ENCODE assay signal across 12 mouse cellular contexts in the genomic region with DNA sequence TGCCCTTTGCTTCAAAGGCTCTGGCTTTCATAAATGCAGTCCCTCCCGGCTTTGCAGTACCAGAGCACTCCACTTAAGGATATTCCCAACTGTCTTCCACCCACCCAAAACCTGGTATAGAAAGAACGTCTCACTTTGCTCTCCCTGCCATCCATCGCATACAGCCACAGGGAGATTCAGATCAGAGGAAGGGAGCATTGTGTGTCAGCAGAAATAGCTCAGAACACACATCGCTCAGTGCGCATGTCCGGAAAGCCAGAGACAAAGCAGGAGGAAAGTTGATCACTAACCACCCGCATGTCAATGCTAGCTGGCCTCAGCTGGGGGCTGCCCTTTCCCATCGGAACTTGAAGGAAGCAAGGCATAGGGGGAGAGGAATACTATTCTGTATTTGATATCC. TPM values are rescaled to one million over a fixed set of nuclear protein-coding genes. Genes with fewer than 3 reads are reported as not detected.
DNase-seq lines count a peak whose midpoint lies in the region; ATAC-seq and TF ChIP-seq lines count a peak whose summit lies in the region.
"Had no signal": no experiment of that assay in that cellular context is flagged by ENCODE, and none has a peak within 500 bp of the region (broad histone marks: within the 10 kb centered on the region; RNA-seq: fewer than 3 reads in every experiment).

No protein-coding gene starts in this region.

- H3K4me2 ChIP-seq in stomach, embryonic 15.5 days = peak overlapping the region; percentile 16; the same call in 1 of the 2 replicates
- no peak overlapping the region for H3K4me2 ChIP-seq in stomach, postnatal 0 days (replicated peaks; ENCODE audit: low read depth)
- peak overlapping the region; percentile 38; the same call in 1 of the 2 replicates for H3K4me2 ChIP-seq in intestine, postnatal 0 days (replicated peaks; ENCODE audit: low read depth)

- intact Hi-C loops in gastrocnemius, postnatal 36 days (cut with DNase I) = no loop called here

- H3K36me3 ChIP-seq in stomach, embryonic 15.5 days = 0 out of 2 replicates have a peak, but pooled peaks cover 7% of the 10 kb centered on the region
- 0 out of 2 replicates have a peak, but pooled peaks cover 3% of the 10 kb centered on the region for H3K36me3 ChIP-seq in stomach, postnatal 0 days (ENCODE audit: control insufficient read depth, insufficient read depth, low read length)
- peaks cover 11% of the 10 kb centered on the region; the same call in 1 of the 2 replicates for H3K36me3 ChIP-seq in intestine, postnatal 0 days (ENCODE audit: control insufficient read depth, insufficient read depth)

- H3K27ac ChIP-seq in stomach, embryonic 15.5 days = no peak overlapping the region
- H3K27ac ChIP-seq in stomach, postnatal 0 days (replicated peaks) = no peak overlapping the region
- peak overlapping the region; percentile 50; the same call in 1 of the 2 replicates for H3K27ac ChIP-seq in intestine, postnatal 0 days (ENCODE audit: low read depth, low read length)
- H3K27ac ChIP-seq: hindbrain, postnatal 0 days had no signal

- no peak overlapping the region for H3K4me3 ChIP-seq in stomach, embryonic 15.5 days (replicated peaks)
- no peak overlapping the region for H3K4me3 ChIP-seq in stomach, postnatal 0 days (ENCODE audit: low read depth, low read length)
- H3K4me3 ChIP-seq in intestine, postnatal 0 days (ENCODE audit: low read depth, low read length) = no peak overlapping the region

- ATAC-seq in stomach, embryonic 15.5 days (ENCODE audit: insufficient read depth, low FRiP score, low read depth) = no peak
- ATAC-seq in stomach, postnatal 0 days (ENCODE audit: low FRiP score, low TSS enrichment) = no peak
- ATAC-seq in intestine, postnatal 0 days = no peak
- ATAC-seq: hindbrain, postnatal 0 days had no signal

- no peak overlapping the region for H3K9ac ChIP-seq in stomach, embryonic 15.5 days
- H3K9ac ChIP-seq in stomach, postnatal 0 days (ENCODE audit: low read length) = no peak overlapping the region
- H3K9ac ChIP-seq in intestine, postnatal 0 days (ENCODE audit: low read depth, low read length) = no peak overlapping the region

- 0 out of 2 replicates have a peak, but pooled peaks cover under 1% of the 10 kb centered on the region for H3K4me1 ChIP-seq in stomach, embryonic 15.5 days
- no peaks in the 10 kb centered on the region for H3K4me1 ChIP-seq in stomach, postnatal 0 days (replicated peaks; ENCODE audit: control insufficient read depth, insufficient read depth)
- no peaks in the 10 kb centered on the region for H3K4me1 ChIP-seq in intestine, postnatal 0 days (replicated peaks; ENCODE audit: control insufficient read depth, insufficient read depth, low read length)

- no peaks in the 10 kb centered on the region for H3K27me3 ChIP-seq in stomach, embryonic 15.5 days (replicated peaks)
- H3K27me3 ChIP-seq in stomach, postnatal 0 days (ENCODE audit: control insufficient read depth, insufficient read depth, low read length) = no peaks in the 10 kb centered on the region
- no peaks in the 10 kb centered on the region for H3K27me3 ChIP-seq in intestine, postnatal 0 days (replicated peaks; ENCODE audit: control insufficient read depth, insufficient read depth, low read length)
- H3K27me3 ChIP-seq: CH12.LX had no signal

- 73% methylated on average over 8 of the region's 8 CpGs for WGBS in stomach, embryonic 15.5 days
- 82% methylated on average over 8 of the region's 8 CpGs for WGBS in stomach, postnatal 0 days
- 80% methylated on average over 8 of the region's 8 CpGs for WGBS in intestine, postnatal 0 days

- DNase-seq in kidney, adult 18-20 months = peak; percentile 23
- DNase-seq in kidney, postnatal 14 days = no peak
- DNase-seq in stomach, postnatal 0 days (ENCODE audit: low spot score) = no peak
- peak; percentile 78 for DNase-seq in telencephalon, adult 2 months (ENCODE audit: low read depth, low spot score)
- DNase-seq in spleen, postnatal 4 days (ENCODE audit: low spot score in 2 of 2) = no peak
- DNase-seq in gastrocnemius, postnatal 36 days = no peak

- H3K9me3 ChIP-seq in stomach, embryonic 15.5 days = no peaks in the 10 kb centered on the region
- no peaks in the 10 kb centered on the region for H3K9me3 ChIP-seq in stomach, postnatal 0 days (ENCODE audit: control insufficient read depth, low read length)
- H3K9me3 ChIP-seq in intestine, postnatal 0 days (ENCODE audit: control insufficient read depth) = no peaks in the 10 kb centered on the region

- TF ChIP-seq CTCF in stomach, postnatal 0 days (IDR thresholded peaks at IDR 0.05; ENCODE audit: low read depth) = no peak
- no peak for TF ChIP-seq CTCF in intestine, postnatal 0 days (IDR thresholded peaks at IDR 0.05; ENCODE audit: low read depth)

- no peak for TF ChIP-seq EP300 in stomach, postnatal 0 days (optimal IDR thresholded peaks at IDR 0.05)

RNA-seq across cellular contexts. Expression of a gene that starts 38.5 kb away (rescaled TPM):
- 42.0 and 60.9 TPM in 2 replicates for polyA plus RNA-seq in stomach, embryonic 15.5 days (2015; fragmentation: Nextera tagmentation; extraction: Ambion mirVana)
- 8.7 and 10.6 TPM in 2 replicates for polyA plus RNA-seq in stomach, postnatal 0 days (2015; fragmentation: Nextera tagmentation; extraction: Ambion mirVana)
- polyA plus RNA-seq in intestine, postnatal 0 days (2015; fragmentation: Nextera tagmentation; extraction: Ambion mirVana) = 459 and 473 TPM in 2 replicates
- total RNA-seq in gastrocnemius, postnatal 36 days (2021) = not detected
- total RNA-seq: CH12.LX; hindbrain, postnatal 0 days; liver, adult 2 months had no signal
- polyA plus RNA-seq: heart, embryonic 14.5 days had no signal

Comparison
In these comparisons a context has a peak if more than half of its experiments do, and no peak if none do; other contexts are left out.
1. DNase-seq: peak in kidney, adult 18-20 months (single experiment) and telencephalon, adult 2 months (single experiment); none in kidney, postnatal 14 days (single experiment), stomach, postnatal 0 days (single experiment), spleen, postnatal 4 days (0 of 2) and gastrocnemius, postnatal 36 days (0 of 2).